In the genomic region with DNA sequence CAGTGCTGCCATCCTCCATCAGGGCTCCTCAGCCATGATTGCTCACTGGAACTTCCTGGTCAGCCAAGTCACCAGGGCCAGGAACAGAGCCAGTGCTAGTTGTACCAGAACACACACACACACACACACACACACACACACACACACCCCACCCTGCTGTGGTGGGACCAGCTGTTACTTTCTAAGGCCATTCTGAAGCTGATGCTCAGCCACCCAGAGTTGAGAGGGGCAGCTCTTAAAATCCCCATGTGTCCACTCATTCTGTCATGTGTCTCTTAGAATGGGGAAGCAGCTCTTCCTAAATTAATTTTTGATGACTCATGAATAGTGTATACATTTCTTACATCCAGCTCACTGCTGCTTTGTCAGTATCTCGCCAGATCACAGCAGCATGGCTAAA, we compare ENCODE assay signal across 16 mouse cellular contexts.
A peak's percentile ranks its signal among the peaks of the same experiment; 100 is the strongest.
DNase-seq lines count a peak whose midpoint lies in the region; ATAC-seq and TF ChIP-seq lines count a peak whose summit lies in the region.
"Had no signal": no experiment of that assay in that cellular context is flagged by ENCODE, and none has a peak within 500 bp of the region (broad histone marks: within the 10 kb centered on the region; RNA-seq: fewer than 3 reads in every experiment).

No protein-coding gene starts in this region.

- no peaks in the 10 kb centered on the region for H3K36me3 ChIP-seq in midbrain, embryonic 11.5 days (ENCODE audit: control insufficient read depth, insufficient read depth, low read length)
- no peaks in the 10 kb centered on the region for H3K36me3 ChIP-seq in midbrain, embryonic 15.5 days (replicated peaks)
- H3K36me3 ChIP-seq in stomach, postnatal 0 days (ENCODE audit: control insufficient read depth, insufficient read depth, low read length): no peaks in the 10 kb centered on the region
- H3K36me3 ChIP-seq in forebrain, embryonic 12.5 days (replicated peaks): 0 out of 2 replicates have a peak, but pooled peaks cover 4% of the 10 kb centered on the region
- H3K36me3 ChIP-seq: embryonic facial prominence, embryonic 13.5 days; hindbrain, embryonic 15.5 days; liver, embryonic 15.5 days; midbrain, embryonic 13.5 days had no signal

- no peak overlapping the region for H3K9ac ChIP-seq in midbrain, embryonic 11.5 days (ENCODE audit: low read length)
- H3K9ac ChIP-seq in midbrain, embryonic 15.5 days: no peak overlapping the region
- H3K9ac ChIP-seq in stomach, postnatal 0 days (ENCODE audit: low read length): no peak overlapping the region
- H3K9ac ChIP-seq in forebrain, embryonic 12.5 days: no peak overlapping the region
- H3K9ac ChIP-seq: embryonic facial prominence, embryonic 13.5 days; hindbrain, embryonic 15.5 days; liver, embryonic 15.5 days; midbrain, embryonic 13.5 days had no signal

- H3K4me1 ChIP-seq in midbrain, embryonic 11.5 days (ENCODE audit: control insufficient read depth, insufficient read depth, low read length): no peaks in the 10 kb centered on the region
- H3K4me1 ChIP-seq in midbrain, embryonic 15.5 days: no peaks in the 10 kb centered on the region
- H3K4me1 ChIP-seq in stomach, postnatal 0 days (replicated peaks; ENCODE audit: control insufficient read depth, insufficient read depth): no peaks in the 10 kb centered on the region
- H3K4me1 ChIP-seq in forebrain, embryonic 12.5 days: no peaks in the 10 kb centered on the region
- H3K4me1 ChIP-seq: embryonic facial prominence, embryonic 13.5 days; hindbrain, embryonic 15.5 days; liver, embryonic 15.5 days had no signal

- TF ChIP-seq CTCF in stomach, postnatal 0 days (IDR thresholded peaks at IDR 0.05; ENCODE audit: low read depth): no peak

- no peaks in the 10 kb centered on the region for H3K27me3 ChIP-seq in midbrain, embryonic 11.5 days (ENCODE audit: control insufficient read depth, insufficient read depth, low read length)
- no peaks in the 10 kb centered on the region for H3K27me3 ChIP-seq in midbrain, embryonic 15.5 days (replicated peaks)
- no peaks in the 10 kb centered on the region for H3K27me3 ChIP-seq in stomach, postnatal 0 days (ENCODE audit: control insufficient read depth, insufficient read depth, low read length)
- no peaks in the 10 kb centered on the region for H3K27me3 ChIP-seq in forebrain, embryonic 12.5 days
- H3K27me3 ChIP-seq: embryonic facial prominence, embryonic 13.5 days; hindbrain, embryonic 15.5 days; liver, embryonic 15.5 days; midbrain, embryonic 13.5 days had no signal

- no peak for ATAC-seq in midbrain, embryonic 11.5 days (ENCODE audit: low FRiP score)
- no peak for ATAC-seq in midbrain, embryonic 15.5 days (replicated peaks)
- ATAC-seq in granulocyte monocyte progenitor cell, adult 5-6 weeks (replicated peaks; ENCODE audit: poor library complexity, severe bottlenecking): peak; percentile 86
- peak; percentile 10; the same call in 1 of the 2 replicates for ATAC-seq in stomach, postnatal 0 days (ENCODE audit: low FRiP score, low TSS enrichment)
- no peak for ATAC-seq in forebrain, embryonic 12.5 days (ENCODE audit: low FRiP score)
- ATAC-seq: intestine, postnatal 0 days; midbrain, embryonic 13.5 days had no signal

- no peaks in the 10 kb centered on the region for H3K9me3 ChIP-seq in midbrain, embryonic 11.5 days (ENCODE audit: control insufficient read depth, low read length)
- no peaks in the 10 kb centered on the region for H3K9me3 ChIP-seq in midbrain, embryonic 15.5 days
- no peaks in the 10 kb centered on the region; the same call in 1 of the 2 replicates for H3K9me3 ChIP-seq in stomach, postnatal 0 days (ENCODE audit: control insufficient read depth, low read length)
- no peaks in the 10 kb centered on the region for H3K9me3 ChIP-seq in forebrain, embryonic 12.5 days
- H3K9me3 ChIP-seq: hindbrain, embryonic 15.5 days had no signal

- H3K4me3 ChIP-seq in midbrain, embryonic 11.5 days (ENCODE audit: low read depth, low read length): no peak overlapping the region
- H3K4me3 ChIP-seq in midbrain, embryonic 15.5 days: no peak overlapping the region
- H3K4me3 ChIP-seq in stomach, postnatal 0 days (ENCODE audit: low read depth, low read length): no peak overlapping the region
- H3K4me3 ChIP-seq in forebrain, embryonic 12.5 days (replicated peaks): no peak overlapping the region
- H3K4me3 ChIP-seq: embryonic facial prominence, embryonic 13.5 days; hindbrain, embryonic 15.5 days; left cerebral cortex, adult 2 months; liver, embryonic 15.5 days; midbrain, embryonic 13.5 days had no signal

- H3K4me2 ChIP-seq in midbrain, embryonic 11.5 days: no peak overlapping the region
- H3K4me2 ChIP-seq in midbrain, embryonic 15.5 days: no peak overlapping the region
- H3K4me2 ChIP-seq in stomach, postnatal 0 days (replicated peaks; ENCODE audit: low read depth): no peak overlapping the region
- H3K4me2 ChIP-seq in forebrain, embryonic 12.5 days: no peak overlapping the region
- H3K4me2 ChIP-seq: embryonic facial prominence, embryonic 13.5 days; hindbrain, embryonic 15.5 days; liver, embryonic 15.5 days; midbrain, embryonic 13.5 days had no signal

- 90% methylated on average over 1 of the region's 1 CpGs for WGBS in midbrain, embryonic 11.5 days
- WGBS in midbrain, embryonic 15.5 days: 41% methylated on average over 1 of the region's 1 CpGs
- WGBS in stomach, postnatal 0 days: 50% methylated on average over 1 of the region's 1 CpGs
- 77% methylated on average over 1 of the region's 1 CpGs for WGBS in forebrain, embryonic 12.5 days

- peak; percentile 64 for DNase-seq in midbrain, embryonic 11.5 days (ENCODE audit: low spot score, missing footprints)
- peak; percentile 7 for DNase-seq in MN1 (ENCODE audit: low spot score)
- DNase-seq in stomach, postnatal 0 days (ENCODE audit: low spot score): no peak
- DNase-seq in adrenal gland, adult (ENCODE audit: inconsistent age in 2 of 2, low spot score in 1 of 2): no peak
- DNase-seq: cerebellum, adult 18-20 months; lung, postnatal 14 days had no signal

- TF ChIP-seq EP300 in stomach, postnatal 0 days (optimal IDR thresholded peaks at IDR 0.05): no peak

- no peak overlapping the region for H3K27ac ChIP-seq in midbrain, embryonic 11.5 days (ENCODE audit: low read depth, low read length)
- H3K27ac ChIP-seq in midbrain, embryonic 15.5 days: no peak overlapping the region
- H3K27ac ChIP-seq in stomach, postnatal 0 days (replicated peaks): no peak overlapping the region
- no peak overlapping the region for H3K27ac ChIP-seq in forebrain, embryonic 12.5 days
- H3K27ac ChIP-seq: embryonic facial prominence, embryonic 13.5 days; hindbrain, embryonic 15.5 days; kidney, postnatal 0 days; left cerebral cortex, adult 2 months; liver, embryonic 15.5 days; midbrain, embryonic 13.5 days had no signal

Comparison
In these comparisons a context has a peak if more than half of its experiments do, and no peak if none do; other contexts are left out.
1. ATAC-seq: peak in granulocyte monocyte progenitor cell, adult 5-6 weeks (single experiment) and stomach, postnatal 0 days (single experiment); none in midbrain, embryonic 11.5 days (single experiment), midbrain, embryonic 15.5 days (single experiment) and forebrain, embryonic 12.5 days (single experiment).
2. DNase-seq: peak in midbrain, embryonic 11.5 days (single experiment) and MN1 (single experiment); none in stomach, postnatal 0 days (single experiment) and adrenal gland, adult (0 of 2).